Mouse (Mus musculus): ENCODE measurements around the gene Oxtr. TPM values are rescaled to one million over a fixed set of nuclear protein-coding genes. Genes with fewer than 3 reads are reported as not detected.
A peak's percentile ranks its signal among the peaks of the same experiment; 100 is the strongest.

Oxtr gene
- polyA plus RNA-seq, 1 experiment from 2014 or later = 0.16 TPM

DNA sequence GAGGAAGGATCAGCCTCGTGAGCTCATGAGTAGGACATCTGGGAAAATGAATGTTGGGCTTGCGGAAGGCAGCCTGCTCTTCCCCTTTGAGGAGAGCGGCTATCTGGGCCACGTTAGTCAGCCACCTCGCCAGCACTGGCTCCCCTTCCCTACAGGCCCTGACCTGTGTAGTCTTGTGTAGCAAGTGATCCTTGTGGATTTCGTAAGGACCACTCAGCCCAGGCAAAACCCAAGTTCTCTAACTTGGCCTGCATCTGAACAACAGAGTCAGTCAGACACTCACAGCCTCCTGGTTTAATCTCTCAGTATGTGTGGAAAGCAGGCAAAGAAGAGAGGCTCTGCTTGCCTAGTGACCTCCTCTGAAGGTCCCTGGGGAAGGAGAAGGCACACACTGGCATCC, 2.9 kb upstream of the Oxtr start:
- H3K27ac ChIP-seq (ENCODE audit: low read length) = no peak overlapping the region
- H3K4me3 ChIP-seq (ENCODE audit: low read length) = no peak overlapping the region
- no peak overlapping the region for H3K4me2 ChIP-seq (ENCODE audit: low read depth, low read length)
- WGBS = 82% methylated on average over 6 of the region's 6 CpGs
- H3K27me3 ChIP-seq (ENCODE audit: control insufficient read depth, insufficient read depth, low read depth, low read length) = peaks cover 31% of the 10 kb centered on the region
- no peak for ATAC-seq (ENCODE audit: low read depth)
- H3K9me3 ChIP-seq (ENCODE audit: control insufficient read depth, low read length) = no peaks in the 10 kb centered on the region
- H3K9ac ChIP-seq (ENCODE audit: low read length) = no peak overlapping the region
- H3K36me3 ChIP-seq (ENCODE audit: control insufficient read depth, insufficient read depth, low read length) = no peaks in the 10 kb centered on the region
- peaks cover 21% of the 10 kb centered on the region for H3K4me1 ChIP-seq (replicated peaks; ENCODE audit: control insufficient read depth, insufficient read depth, low read length)

DNA sequence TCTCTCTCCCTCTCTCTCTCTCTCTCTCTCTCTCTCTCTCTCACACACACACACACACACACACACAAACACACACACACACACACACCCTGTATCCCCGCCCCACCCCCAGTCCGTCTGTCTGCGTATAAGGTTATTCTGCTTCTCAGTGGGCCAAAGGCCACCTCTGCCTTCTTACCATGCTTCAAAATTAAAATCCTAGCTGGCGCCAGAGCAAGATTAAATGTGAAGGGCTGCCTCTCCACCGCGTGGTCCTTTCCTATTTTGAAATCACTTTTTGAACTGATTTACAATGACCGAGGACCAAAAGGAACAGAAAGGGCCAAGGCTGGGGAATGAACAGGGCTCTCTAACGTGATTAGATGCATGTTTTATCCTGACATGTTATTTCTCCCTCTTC, 1.8 kb upstream of the Oxtr start:
- no peak for ATAC-seq (ENCODE audit: low read depth)
- Histone ChIP-seq H3K36me3 (ENCODE audit: control insufficient read depth, insufficient read depth, low read length) (no peaks in the 10 kb centered on the region), H3K4me2 (ENCODE audit: low read depth, low read length) (no peak overlapping the region), H3K9me3 (ENCODE audit: control insufficient read depth, low read length) (no peaks in the 10 kb centered on the region), H3K4me3 (ENCODE audit: low read length) (no peak overlapping the region), H3K4me1 (replicated peaks; ENCODE audit: control insufficient read depth, insufficient read depth, low read length) (peaks cover 21% of the 10 kb centered on the region), H3K9ac (ENCODE audit: low read length) (no peak overlapping the region), H3K27ac (ENCODE audit: low read length) (no peak overlapping the region), H3K27me3 (ENCODE audit: control insufficient read depth, insufficient read depth, low read depth, low read length) (peaks cover 42% of the 10 kb centered on the region)
- WGBS = 82% methylated on average over 8 of the region's 8 CpGs

DNA sequence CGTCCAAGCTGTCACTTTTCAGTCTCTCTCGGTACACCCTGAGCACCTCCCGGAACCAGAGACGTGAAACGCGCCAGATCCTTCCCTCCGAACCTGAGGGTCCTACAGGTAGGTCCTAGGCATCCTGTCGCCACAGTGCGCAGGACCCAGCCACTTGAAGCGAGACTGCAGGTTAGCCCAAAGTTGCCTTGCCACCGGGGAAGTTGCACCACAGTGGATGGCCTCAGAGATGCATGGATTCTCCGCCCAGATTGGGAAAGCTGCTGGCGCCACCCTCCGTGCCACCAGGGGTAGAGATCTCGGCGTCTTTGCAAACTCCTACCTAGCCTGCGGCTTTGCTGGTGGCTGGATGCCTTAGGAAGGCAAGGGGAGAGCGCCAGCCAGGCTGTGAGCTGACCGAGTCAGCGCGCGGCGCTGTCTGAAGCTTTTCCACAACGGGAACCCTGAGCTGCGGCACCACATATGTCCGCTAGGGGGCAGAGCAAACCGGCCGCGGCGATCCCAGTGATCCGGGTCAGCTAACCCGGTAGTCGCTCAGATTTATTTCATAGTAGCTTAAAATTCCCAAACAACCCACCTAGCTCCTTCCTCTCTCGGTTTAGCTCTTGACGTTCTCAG, 991 bp upstream of the Oxtr start:
- Histone ChIP-seq H3K27me3 (ENCODE audit: control insufficient read depth, insufficient read depth, low read depth, low read length) (peaks cover 45% of the 10 kb centered on the region), H3K4me2 (ENCODE audit: low read depth, low read length) (peak overlapping the region; percentile 72), H3K9ac (ENCODE audit: low read length) (peak overlapping the region; percentile 51), H3K4me3 (ENCODE audit: low read length) (peak overlapping the region; percentile 45), H3K4me1 (replicated peaks; ENCODE audit: control insufficient read depth, insufficient read depth, low read length) (peaks cover 19% of the 10 kb centered on the region), H3K9me3 (ENCODE audit: control insufficient read depth, low read length) (no peaks in the 10 kb centered on the region), H3K27ac (ENCODE audit: low read length) (no peak overlapping the region), H3K36me3 (ENCODE audit: control insufficient read depth, insufficient read depth, low read length) (no peaks in the 10 kb centered on the region)
- WGBS = 2% methylated on average over 35 of the region's 35 CpGs
- peak; percentile 25; the same call in 1 of the 2 replicates for ATAC-seq (ENCODE audit: low read depth)

DNA sequence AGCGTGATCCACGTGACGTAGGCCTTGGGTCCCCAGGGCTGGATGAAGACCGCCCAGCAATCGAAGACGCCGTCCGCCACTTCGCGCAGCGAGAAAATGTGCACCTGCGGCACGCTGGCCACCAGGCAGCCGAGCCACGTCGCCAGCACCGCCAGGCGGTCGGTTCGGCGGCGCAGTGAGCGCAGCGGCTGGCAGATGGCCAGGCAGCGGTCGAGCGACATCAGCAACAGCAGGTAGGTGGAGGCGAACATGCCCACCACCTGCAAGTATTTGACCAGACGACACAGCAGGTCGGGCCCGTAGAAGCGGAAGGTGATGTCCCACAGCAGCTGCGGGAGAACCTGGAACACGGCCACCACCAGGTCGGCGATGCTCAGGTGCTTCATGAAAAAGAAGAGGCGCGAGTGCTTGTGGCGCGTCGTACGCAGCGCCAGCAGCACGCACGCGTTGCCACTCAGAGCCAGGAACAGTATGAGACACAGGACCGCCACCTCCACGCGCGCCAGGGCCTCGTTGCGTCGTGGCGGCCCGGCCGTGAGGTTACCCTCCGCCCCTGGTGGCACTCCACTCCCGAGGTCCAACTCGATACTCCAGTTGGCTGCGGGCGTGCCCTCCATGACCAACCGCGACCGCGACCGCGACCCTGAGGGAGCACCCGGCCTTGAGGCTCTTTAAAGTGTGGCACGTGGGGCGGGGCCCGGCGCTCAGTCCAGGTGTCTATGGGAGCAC, 398 bp downstream of the Oxtr start:
- ATAC-seq (ENCODE audit: low read depth) = no peak
- H3K27ac ChIP-seq (ENCODE audit: low read length) = no peak overlapping the region
- 6% methylated on average over 72 of the region's 72 CpGs for WGBS
- H3K4me1 ChIP-seq (replicated peaks; ENCODE audit: control insufficient read depth, insufficient read depth, low read length) = peaks cover 17% of the 10 kb centered on the region
- H3K27me3 ChIP-seq (ENCODE audit: control insufficient read depth, insufficient read depth, low read depth, low read length) = peaks cover 45% of the 10 kb centered on the region
- no peaks in the 10 kb centered on the region for H3K36me3 ChIP-seq (ENCODE audit: control insufficient read depth, insufficient read depth, low read length)
- H3K4me3 ChIP-seq (ENCODE audit: low read length) = peak overlapping the region; percentile 40
- peak overlapping the region; percentile 34; the same call in 1 of the 2 replicates for H3K9ac ChIP-seq (ENCODE audit: low read length)
- H3K9me3 ChIP-seq (ENCODE audit: control insufficient read depth, low read length) = no peaks in the 10 kb centered on the region
- peak overlapping the region; percentile 72 for H3K4me2 ChIP-seq (ENCODE audit: low read depth, low read length)

DNA sequence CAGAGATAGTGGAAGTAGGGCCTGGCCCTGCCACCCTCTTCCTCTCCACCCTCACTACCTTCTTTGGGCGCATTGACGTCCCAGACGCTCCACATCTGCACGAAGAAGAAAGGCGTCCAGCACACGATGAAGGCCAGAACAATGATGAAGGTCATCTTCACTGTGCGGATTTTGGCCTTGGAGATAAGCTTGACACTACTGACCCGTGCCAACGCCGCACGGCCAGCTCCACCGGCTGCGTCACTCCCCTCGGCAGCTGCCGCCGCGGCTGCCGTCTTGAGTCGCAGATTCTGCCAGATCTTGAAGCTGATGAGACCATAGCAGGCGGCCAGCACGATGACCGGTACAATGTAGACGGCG, 942 bp downstream of the Oxtr start:
- H3K27ac ChIP-seq (ENCODE audit: low read length) = no peak overlapping the region
- H3K4me2 ChIP-seq (ENCODE audit: low read depth, low read length) = peak overlapping the region; percentile 72
- peaks cover 17% of the 10 kb centered on the region for H3K4me1 ChIP-seq (replicated peaks; ENCODE audit: control insufficient read depth, insufficient read depth, low read length)
- no peaks in the 10 kb centered on the region for H3K9me3 ChIP-seq (ENCODE audit: control insufficient read depth, low read length)
- no peaks in the 10 kb centered on the region for H3K36me3 ChIP-seq (ENCODE audit: control insufficient read depth, insufficient read depth, low read length)
- H3K27me3 ChIP-seq (ENCODE audit: control insufficient read depth, insufficient read depth, low read depth, low read length) = peaks cover 45% of the 10 kb centered on the region
- H3K9ac ChIP-seq (ENCODE audit: low read length) = peak overlapping the region; percentile 34; the same call in 1 of the 2 replicates
- ATAC-seq (ENCODE audit: low read depth) = no peak
- 25% methylated on average over 24 of the region's 24 CpGs for WGBS
- peak overlapping the region; percentile 40 for H3K4me3 ChIP-seq (ENCODE audit: low read length)

DNA sequence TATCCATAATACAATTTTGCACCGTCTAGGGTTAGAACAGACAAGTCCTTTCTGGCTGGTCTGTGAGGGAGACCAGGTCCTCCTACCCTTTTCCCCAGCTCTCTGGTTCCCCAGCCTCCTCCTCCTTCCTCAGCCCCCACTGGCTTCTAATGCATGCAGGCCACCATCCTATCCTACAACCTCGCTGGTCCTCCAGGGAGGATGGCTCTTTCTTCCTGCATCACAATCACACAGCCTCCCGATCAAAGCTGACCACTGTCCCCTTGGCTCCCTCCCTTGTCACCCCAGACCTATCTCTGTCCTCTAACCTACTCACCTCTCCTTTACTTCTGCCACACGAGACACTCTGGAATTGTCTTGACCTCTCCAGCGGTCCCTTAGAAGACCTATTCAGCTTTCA, 1.8 kb downstream of the Oxtr start:
- Histone ChIP-seq H3K4me2 (ENCODE audit: low read depth, low read length) (no peak overlapping the region), H3K9me3 (ENCODE audit: control insufficient read depth, low read length) (no peaks in the 10 kb centered on the region), H3K4me3 (ENCODE audit: low read length) (no peak overlapping the region), H3K4me1 (replicated peaks; ENCODE audit: control insufficient read depth, insufficient read depth, low read length) (peaks cover 17% of the 10 kb centered on the region), H3K27ac (ENCODE audit: low read length) (no peak overlapping the region), H3K27me3 (ENCODE audit: control insufficient read depth, insufficient read depth, low read depth, low read length) (peaks cover 45% of the 10 kb centered on the region), H3K36me3 (ENCODE audit: control insufficient read depth, insufficient read depth, low read length) (no peaks in the 10 kb centered on the region), H3K9ac (ENCODE audit: low read length) (no peak overlapping the region)
- 90% methylated on average over 5 of the region's 5 CpGs for WGBS
- no peak for ATAC-seq (ENCODE audit: low read depth)

DNA sequence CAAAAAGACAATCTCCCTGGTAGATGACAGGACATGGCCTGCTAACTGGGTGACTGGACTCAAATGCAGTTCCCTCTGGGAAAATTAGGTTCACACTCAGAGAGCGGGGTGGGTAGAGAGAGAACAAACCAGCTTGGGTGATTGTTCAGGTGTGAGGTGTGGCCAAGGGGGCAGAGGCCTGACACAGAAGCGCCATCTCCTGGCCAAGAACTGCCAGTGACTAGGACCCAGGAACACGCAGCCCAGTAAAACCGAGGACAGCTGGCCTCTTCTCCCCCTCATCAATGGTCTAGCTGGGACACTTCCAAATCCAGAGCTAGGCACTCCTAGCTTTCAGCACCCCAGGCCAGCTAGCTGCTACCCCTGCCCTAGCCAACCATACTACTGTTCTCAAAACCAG, 5.4 kb downstream of the Oxtr start:
- Histone ChIP-seq H3K9ac (ENCODE audit: low read length) (no peak overlapping the region), H3K27me3 (ENCODE audit: control insufficient read depth, insufficient read depth, low read depth, low read length) (peaks cover 31% of the 10 kb centered on the region), H3K9me3 (ENCODE audit: control insufficient read depth, low read length) (no peaks in the 10 kb centered on the region), H3K4me3 (ENCODE audit: low read length) (no peak overlapping the region), H3K4me2 (ENCODE audit: low read depth, low read length) (no peak overlapping the region), H3K36me3 (ENCODE audit: control insufficient read depth, insufficient read depth, low read length) (no peaks in the 10 kb centered on the region), H3K4me1 (replicated peaks; ENCODE audit: control insufficient read depth, insufficient read depth, low read length) (peaks cover 5% of the 10 kb centered on the region), H3K27ac (ENCODE audit: low read length) (no peak overlapping the region)
- ATAC-seq (ENCODE audit: low read depth) = no peak
- 6% methylated on average over 4 of the region's 4 CpGs for WGBS

DNA sequence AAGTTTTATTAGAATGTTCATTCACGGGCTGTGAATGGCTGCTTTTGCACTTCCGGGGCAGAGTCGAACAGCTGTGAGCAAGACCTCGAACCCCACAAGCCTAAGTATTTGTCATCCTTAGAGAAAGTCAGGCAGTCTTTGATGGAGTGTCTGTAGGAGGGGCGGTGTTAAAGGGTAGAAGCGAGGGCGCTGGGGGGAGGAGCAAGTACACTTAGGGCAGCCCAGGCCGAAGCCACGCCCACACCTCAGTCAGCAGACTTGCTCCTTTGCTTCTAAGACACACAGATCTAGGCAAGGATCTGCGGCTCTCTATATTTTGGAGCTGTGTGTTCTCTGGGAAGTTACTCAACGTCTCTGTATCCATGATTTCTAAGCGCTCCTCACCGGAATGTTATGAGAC, 9.9 kb downstream of the Oxtr start:
- ATAC-seq (ENCODE audit: low read depth) = peak; percentile 49; the same call in 1 of the 2 replicates
- no peaks in the 10 kb centered on the region for H3K9me3 ChIP-seq (ENCODE audit: control insufficient read depth, low read length)
- H3K4me3 ChIP-seq (ENCODE audit: low read length) = no peak overlapping the region
- H3K4me1 ChIP-seq (replicated peaks; ENCODE audit: control insufficient read depth, insufficient read depth, low read length) = no peaks in the 10 kb centered on the region
- H3K36me3 ChIP-seq (ENCODE audit: control insufficient read depth, insufficient read depth, low read length) = no peaks in the 10 kb centered on the region
- no peaks in the 10 kb centered on the region for H3K27me3 ChIP-seq (ENCODE audit: control insufficient read depth, insufficient read depth, low read depth, low read length)
- no peak overlapping the region for H3K4me2 ChIP-seq (ENCODE audit: low read depth, low read length)
- no peak overlapping the region for H3K27ac ChIP-seq (ENCODE audit: low read length)
- WGBS = 44% methylated on average over 13 of the region's 13 CpGs
- H3K9ac ChIP-seq (ENCODE audit: low read length) = no peak overlapping the region

DNA sequence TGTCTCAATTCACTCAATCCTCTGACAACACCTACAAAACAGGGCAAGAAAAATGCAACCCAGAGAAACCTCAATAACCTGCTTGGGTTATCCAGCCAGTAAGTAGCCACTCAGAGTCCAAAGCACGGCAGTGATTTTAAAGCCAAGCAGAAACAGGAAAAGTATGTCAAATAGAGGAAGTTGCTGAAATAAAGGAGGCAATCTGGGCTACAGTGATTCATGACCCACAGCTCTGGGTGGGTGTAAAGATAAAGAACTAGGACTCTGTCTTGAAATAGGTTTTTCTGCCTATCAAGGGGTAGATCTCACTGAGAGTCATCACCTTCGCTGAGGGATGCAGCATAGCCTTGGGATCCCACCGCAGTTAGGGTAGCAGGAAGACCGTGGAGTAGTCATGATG, 18.1 kb downstream of the Oxtr start:
- 58% methylated on average over 4 of the region's 4 CpGs for WGBS
- no peak overlapping the region for H3K4me3 ChIP-seq (ENCODE audit: low read length)
- no peak overlapping the region for H3K27ac ChIP-seq (ENCODE audit: low read length)
- ATAC-seq (ENCODE audit: low read depth) = no peak
- H3K4me1 ChIP-seq (replicated peaks; ENCODE audit: control insufficient read depth, insufficient read depth, low read length) = no peaks in the 10 kb centered on the region
- H3K9me3 ChIP-seq (ENCODE audit: control insufficient read depth, low read length) = no peaks in the 10 kb centered on the region
- no peaks in the 10 kb centered on the region for H3K36me3 ChIP-seq (ENCODE audit: control insufficient read depth, insufficient read depth, low read length)
- H3K9ac ChIP-seq (ENCODE audit: low read length) = no peak overlapping the region
- no peak overlapping the region for H3K4me2 ChIP-seq (ENCODE audit: low read depth, low read length)
- no peaks in the 10 kb centered on the region; the same call in 1 of the 2 replicates for H3K27me3 ChIP-seq (ENCODE audit: control insufficient read depth, insufficient read depth, low read depth, low read length)

All from lung, embryonic 16.5 days (tissue).